Mouse (Mus musculus): ENCODE data around the gene 4931428F04Rik. TPM values are rescaled to one million over a fixed set of nuclear protein-coding genes. Genes with fewer than 3 reads are reported as not detected.
"Not testable (repeated sequence)": the region's sequence is repeated elsewhere in the genome, so short reads cannot be mapped to it uniquely, and the experiment has no call there.

4931428F04Rik gene
- total RNA-seq, 2 experiments from 2014 or later, result 31.7 to 38.2 TPM

DNA sequence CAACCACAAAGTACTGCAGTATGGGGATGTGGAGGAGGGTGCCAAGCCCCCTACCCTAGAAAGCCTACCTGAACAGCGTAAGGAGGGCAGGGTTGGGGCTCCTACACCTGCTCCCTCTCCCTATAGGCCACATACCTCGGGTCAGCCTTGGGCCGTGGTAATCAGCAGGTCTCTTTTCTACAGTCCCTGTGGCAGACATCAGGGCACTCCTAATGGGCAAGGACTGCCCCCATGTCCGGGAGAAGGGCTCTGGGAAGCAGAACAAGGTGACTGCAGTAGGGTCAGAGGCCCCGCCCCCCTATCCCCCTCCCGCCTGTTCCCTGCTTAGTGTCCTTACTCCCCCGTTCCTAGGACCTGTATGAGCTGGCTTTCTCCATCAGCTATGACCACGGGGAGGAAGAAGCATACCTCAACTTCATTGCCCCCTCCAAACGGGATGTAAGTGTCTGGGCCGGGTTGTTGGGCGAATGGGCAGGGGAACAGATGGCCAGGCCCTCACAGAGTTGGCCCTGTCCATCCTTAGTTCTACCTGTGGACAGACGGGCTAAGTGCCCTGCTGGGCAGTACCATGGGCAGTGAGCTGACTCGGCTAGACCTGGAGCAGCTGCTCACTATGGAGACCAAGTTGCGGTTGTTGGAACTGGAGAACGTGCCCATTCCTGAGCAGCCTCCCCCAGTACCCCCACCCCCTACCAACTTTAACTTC is 19.6 kb upstream of the 4931428F04Rik start:
- DNase-seq (ENCODE audit: low spot score in 2 of 2), result no peak
- intact Hi-C loops (cut with DNase I), result no loop called here

DNA sequence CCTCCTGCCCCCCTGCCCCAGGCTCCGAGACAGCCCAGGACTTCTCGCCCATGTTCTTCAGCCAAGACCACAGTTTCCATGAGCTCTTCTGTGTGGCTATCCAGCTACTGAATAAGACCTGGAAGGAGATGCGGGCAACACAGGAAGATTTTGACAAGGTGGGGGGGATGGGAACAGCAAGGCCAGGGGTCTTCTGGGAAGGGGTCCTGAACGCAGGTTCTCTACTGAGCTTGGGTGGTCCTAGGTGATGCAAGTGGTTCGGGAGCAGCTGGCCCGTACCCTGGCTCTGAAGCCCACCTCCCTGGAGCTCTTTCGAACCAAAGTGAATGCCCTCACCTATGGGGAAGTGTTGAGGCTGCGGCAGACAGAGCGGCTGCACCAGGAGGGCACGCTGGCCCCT is 18.8 kb upstream of the 4931428F04Rik start:
- DNase-seq (ENCODE audit: low spot score in 2 of 2), result no peak
- intact Hi-C loops (cut with DNase I), result no loop called here

DNA sequence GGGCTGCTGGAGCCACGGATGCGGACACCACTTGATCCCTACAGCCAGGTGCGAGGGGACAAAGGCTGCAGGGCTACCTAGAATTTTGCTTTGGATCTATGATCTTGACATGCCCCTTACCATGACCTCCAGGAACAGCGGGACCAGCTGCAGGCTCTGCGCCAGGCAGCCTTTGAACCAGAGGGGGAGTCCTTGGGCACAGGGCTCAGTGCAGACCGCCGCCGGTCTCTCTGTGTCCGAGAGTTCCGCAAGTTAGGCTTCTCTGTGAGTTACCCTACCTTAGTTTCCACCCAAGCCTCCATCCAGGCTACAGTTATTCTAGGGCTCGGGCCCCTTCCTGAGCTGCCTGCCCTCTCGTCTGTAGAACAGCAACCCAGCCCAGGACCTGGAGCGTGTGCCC is 18.0 kb upstream of the 4931428F04Rik start:
- intact Hi-C loops (cut with DNase I), result no loop called here
- DNase-seq (ENCODE audit: low spot score in 2 of 2), result no peak

DNA sequence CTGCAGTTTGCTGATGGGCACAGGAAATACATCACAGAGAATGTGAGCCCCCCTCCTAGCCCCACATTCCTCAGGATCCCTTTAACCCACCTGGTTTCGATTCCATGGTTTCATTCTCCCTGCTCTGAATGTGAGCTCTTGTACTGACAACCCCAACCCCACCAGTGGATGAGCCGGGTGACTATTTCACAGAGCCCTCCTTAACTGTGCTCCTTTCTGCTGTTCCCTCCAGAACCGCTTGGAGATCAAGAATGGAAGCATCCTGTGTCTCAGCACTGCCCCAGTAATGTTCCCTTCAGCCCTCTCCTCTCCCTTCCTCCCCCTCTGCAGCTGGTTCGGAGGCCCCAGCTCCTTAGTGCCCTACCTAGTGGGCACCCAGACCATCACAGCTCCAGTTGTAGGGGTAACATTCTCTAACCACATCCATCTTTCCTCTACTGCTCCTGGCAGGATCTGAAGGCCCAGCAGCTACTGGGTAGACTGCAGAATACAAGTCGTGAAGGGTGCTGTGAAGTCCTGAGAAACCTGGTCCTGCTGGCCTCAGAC is 16.6 kb upstream of the 4931428F04Rik start:
- DNase-seq (ENCODE audit: low spot score in 2 of 2), result peak in 1 of 2 experiments; percentile 62
- intact Hi-C loops (cut with DNase I), result no loop called here

DNA sequence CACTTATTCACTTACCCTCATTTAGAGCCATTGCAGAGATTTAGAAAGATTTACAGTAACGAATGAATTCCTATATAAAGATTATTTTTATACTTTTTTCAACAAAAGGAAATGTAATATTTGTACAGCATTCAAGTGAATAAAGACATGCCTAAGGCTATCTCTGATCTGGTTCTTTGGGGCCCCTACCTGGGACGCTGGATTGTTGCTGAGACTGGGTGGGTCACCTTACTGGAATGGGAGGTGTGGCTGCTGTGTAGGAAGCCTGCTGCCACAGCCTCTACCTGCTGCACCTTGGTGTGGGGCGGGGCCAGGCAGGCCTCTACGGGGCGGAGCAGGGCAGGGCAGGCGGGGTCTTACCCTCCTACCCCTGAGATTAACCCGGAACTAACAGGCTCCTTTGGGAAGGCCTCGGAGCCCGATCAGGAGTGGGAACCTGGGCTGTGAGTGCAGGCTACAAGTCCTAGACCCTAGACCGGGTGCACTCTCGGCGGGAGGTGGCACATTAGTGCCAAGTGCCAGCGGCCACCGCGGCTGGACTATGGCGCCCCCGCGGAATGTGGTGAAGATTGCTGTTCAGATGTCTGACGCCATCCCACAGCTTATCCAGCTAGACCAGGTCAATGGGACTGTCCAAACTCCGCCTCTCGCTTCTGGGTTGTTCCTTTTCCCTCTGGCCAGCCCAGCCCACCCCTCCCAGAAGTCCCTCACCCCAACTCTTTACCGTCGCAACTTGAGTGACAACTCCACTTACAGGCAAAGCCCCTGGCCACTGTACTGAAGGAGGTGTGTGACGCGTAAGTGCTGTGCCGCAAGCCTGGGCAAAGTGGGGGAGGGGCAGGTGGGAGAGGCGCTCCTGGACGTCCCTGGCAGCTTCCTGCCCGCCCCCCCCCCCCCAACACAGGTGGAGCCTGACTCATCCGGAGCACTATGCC is 15.8 kb upstream of the 4931428F04Rik start, which contains the start of gene Elmo3:
Gene Elmo3 (plus strand): TSS at position 391 of the 935 bp plus-strand sequence.
- intact Hi-C loops (cut with DNase I), result no loop called here
- peak; percentile 65 to 72 for DNase-seq (ENCODE audit: low spot score in 2 of 2)

DNA sequence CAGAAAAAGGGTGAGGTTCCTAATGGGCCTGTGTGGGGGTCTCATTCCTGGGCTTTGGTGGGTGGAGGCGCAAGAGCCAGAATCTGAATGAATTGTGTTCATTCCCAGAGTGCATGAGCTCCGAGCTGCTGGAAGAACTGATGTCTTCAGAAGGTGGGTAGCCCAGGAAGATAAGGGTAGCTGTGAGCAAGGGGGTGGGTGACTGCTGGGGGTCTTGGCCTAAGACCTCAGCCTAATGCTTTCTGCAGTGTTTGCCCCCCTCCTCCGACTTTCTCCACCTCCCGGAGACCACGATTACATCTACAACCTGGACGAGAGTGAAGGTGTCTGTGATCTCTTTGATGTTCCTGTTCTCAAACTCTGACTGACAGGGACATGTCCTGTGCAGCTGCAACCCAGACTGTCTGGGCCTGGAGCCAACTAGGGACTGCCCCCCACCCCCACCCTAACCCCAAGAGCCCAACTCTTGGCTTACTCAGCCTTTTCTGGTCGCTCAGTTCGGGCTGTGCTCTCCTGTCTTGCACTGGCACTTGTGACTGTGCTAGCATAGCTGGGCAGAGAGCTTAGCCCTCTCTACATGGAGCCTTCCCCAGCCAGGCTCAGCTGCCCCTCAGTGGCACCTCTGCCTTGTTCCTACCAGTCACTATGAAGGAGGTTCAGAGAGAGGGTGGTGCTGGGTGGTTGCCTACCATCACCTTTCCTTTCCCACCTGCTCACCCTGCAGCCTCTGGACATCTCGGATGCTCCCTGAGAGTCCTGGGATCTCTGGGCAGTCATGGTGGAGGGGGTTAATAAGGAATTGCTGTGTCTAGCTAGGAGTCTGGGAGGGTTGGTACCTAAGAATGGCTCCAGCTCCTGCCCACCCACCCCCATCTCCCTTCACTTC is 14.9 kb upstream of the 4931428F04Rik start:
- intact Hi-C loops (cut with DNase I), result no loop called here
- DNase-seq (ENCODE audit: low spot score in 2 of 2), result no peak

DNA sequence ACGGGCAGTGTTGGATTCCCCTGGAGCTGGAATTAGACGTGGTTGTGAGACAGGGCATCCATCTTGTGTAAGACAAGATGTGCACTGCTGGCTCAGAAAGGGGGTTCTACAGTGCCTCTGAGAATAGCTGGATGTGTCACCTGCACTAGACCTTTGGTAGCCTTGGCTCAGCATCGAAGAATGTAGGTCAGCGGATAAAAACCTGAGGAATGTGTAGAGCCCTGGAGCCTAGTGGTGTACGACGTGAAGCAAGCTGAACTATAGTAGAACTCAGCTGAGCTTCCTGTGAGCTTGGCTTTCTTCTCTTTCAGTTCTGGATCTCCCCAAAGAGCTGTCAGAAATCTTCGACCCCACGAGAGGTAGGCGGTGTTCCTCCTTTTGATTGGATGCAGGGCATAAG is 14.2 kb upstream of the 4931428F04Rik start:
- no peak for DNase-seq (ENCODE audit: low spot score in 2 of 2)
- intact Hi-C loops (cut with DNase I), result no loop called here

DNA sequence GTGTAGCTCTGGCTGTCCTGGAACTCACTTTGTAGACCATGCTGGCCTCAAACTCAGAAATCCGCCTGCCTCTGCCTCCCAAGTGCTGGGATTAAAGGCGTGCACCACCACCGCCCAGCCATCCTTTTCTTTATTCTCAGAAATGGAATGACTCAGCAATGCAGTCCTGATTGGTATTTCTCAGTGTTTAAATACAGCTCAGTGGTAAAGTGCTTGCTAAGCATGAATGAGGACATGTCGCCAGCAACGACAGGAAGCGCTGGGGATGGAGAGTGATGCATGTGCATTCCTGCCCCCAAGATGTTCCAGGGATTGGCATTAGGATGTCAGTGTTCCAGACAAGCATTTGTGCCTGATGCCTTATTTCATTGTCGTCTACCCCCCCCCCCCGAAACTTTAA is 13.7 kb upstream of the 4931428F04Rik start:
- no peak for DNase-seq (ENCODE audit: low spot score in 2 of 2)

DNA sequence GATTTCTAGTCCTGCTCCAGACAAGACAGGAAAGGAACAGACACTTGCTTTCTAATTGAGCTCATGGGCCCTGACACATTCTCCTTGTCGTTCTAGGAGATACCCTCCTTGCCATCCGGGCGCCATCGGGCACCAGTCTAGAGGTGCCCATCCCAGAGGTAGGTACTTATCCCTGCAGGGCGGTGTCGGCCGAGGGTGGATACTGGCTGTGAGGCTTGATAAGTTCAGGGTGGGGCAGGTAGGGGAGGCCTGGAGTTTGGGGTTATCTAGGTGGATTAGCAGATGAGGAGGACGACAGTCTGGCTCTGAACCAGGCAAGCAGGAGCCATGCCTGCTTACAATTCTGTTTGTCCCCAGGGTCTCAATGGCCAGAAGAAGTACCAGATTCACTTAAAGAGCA is 10.3 kb upstream of the 4931428F04Rik start:
- no peak for DNase-seq (ENCODE audit: low spot score in 2 of 2)
- intact Hi-C loops (cut with DNase I), result no loop called here

More for the DNA sequence above, 13.7 kb upstream of the 4931428F04Rik start:
- intact Hi-C loops (cut with DNase I), result no loop called here

DNA sequence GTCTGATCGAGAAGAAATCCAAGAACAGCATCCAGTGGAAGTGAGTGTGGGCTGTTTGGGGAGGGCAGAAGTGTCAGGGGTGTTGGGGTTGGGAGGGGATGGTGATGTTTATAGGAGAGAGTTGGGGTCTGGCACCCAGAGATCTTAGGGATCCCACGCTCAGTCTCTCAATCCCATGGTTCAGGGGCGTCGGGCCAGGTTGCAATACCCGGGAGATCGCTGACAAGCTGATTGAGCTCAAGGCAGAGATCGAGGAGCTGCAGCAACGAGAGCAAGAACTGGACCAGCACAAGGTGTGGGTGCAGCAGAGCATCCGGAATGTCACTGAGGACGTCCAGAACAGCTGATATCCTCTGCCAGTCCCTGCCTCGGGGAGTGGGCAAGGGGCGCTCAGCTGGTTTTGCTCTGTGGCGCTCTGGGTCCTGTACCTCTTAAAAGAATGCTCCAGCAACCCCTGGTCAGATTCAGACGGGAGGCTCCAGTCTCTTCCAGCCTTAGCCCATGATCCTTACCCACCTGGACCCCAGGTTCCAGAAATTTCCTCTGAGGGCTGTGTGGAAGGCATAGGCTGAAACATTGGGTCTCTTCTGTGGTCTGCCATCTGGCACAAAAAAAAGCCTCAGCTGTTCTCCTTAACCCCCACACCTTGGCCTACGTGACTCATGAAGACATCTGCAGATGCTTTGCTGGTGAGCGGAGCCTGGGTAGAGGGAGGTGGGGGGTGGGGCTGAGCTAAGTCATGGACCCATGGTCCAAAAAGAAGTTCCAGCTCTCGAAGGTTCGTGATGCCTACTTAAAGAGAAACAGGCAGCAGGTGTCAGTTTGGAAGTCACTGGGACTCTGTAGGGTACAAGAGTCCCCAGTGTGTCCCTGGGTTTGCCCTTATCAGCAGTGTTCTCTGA is 8.9 kb upstream of the 4931428F04Rik start:
- intact Hi-C loops (cut with DNase I), result no loop called here

DNA sequence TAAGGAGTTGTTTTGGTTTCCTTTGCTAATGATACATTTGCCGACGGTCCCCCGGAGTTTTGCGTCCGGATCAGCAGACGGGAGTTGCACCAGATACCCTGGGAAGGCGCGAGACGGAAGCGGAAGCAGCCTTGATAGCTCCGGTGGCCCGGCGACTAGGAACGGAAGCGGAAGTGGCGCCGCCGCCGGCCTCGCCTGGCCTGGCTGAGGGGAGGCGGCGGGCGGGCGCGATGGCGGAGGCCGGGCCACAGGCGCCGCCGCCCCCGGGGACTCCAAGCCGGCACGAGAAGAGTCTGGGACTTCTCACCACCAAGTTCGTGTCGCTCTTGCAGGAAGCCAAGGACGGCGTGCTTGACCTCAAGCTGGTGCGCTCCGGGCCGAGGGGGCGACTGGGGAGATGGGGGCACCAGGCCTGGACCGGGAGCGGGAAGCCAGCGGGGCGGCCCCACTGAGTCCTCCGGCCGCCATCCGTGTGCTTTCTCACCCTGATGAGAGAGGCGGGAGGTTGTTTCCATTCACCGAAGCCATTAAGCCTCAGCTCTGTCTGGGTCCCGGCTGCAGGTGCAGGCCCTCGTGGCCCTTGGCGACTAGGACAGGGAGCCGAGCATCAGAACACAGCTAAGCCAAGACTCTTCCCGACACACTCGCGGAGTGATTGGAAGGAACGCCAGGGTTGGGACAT is 8.0 kb upstream of the 4931428F04Rik start, which contains the start of gene E2f4:
Gene E2f4 (plus strand): TSS at position 153 of the 682 bp plus-strand sequence.
- peak; percentile 88 to 95 for DNase-seq (ENCODE audit: low spot score in 2 of 2)
- intact Hi-C loops (cut with DNase I), result no loop called here

More for the DNA sequence above, 8.9 kb upstream of the 4931428F04Rik start:
- DNase-seq (ENCODE audit: low spot score in 2 of 2), result no peak

DNA sequence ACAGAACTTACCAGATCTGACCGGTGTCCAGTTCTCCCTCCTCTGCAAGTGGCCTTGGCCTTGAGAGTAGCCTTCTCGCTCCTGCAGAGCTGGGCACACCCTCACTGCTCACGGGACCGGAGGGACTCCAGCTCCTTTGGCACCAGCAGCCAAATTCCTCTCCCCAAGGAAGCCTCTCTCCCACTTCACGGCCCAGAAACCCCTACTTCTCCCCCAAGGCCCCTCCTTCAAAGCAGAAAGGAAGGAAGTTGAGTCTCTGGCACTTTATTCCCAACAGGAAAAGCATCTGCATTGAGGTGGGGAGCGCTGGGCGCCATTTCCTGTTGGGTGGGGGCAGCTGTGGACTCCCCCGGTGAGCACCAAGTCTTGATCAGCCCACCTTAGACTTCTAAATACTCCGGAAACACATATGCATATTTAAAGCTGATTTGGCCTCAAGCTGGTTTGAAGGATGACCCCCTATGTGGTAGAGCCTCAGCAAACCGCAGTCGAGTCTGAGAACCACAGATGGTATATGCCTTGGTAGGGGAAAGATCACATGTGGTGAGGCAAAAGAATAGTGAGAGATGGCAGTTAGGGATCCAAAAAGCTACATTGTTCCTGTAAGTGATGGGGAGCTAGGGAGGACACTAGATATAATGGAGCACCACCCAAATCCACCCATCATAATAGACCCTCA is 6.4 kb upstream of the 4931428F04Rik start, which contains the start of gene Exoc3l:
Gene Exoc3l (minus strand): TSS at position 207 of the 679 bp plus-strand sequence.
- intact Hi-C loops (cut with DNase I), result no loop called here
- no peak for DNase-seq (ENCODE audit: low spot score in 2 of 2)

DNA sequence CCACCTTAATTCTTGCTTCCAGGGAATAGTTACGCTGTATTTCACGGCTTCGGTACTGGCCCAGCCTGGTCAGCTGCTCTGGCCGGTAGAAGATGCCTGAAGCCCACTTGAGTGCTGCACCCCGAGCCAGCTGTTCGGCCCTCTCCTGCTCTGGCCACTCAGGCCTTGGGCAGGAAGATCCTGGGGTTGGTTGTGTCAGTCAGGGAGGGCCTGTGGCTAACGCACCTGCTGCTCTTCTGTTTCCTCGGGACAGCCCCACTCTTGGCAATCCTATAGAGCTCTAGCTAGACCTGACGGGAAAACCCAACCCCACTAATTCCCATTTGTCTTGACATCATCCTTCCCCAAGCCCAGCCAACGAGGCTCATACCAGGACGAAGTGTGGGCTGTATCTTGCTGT is 5.6 kb upstream of the 4931428F04Rik start:
- intact Hi-C loops (cut with DNase I), result no loop called here
- DNase-seq (ENCODE audit: low spot score in 2 of 2), result no peak

DNA sequence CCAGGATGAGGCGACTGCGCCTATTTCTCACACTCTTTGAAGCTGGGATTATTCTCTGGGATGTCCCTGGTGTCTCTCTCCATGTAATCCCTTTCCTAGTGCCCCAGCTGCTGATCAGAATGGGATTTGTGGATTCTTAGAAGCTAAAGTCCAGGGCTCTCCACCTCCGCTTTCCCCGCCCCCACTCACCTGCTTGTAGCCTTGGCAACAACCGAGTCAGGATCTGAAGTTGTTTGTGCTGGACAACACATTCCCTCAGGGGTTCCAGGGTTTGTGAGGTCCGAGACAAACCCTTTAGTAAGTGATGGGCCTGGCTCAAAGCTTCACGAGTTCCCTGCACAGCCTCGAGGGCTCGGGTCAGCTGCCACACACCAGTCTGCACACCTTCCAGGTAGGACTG is 5.1 kb upstream of the 4931428F04Rik start:
- intact Hi-C loops (cut with DNase I), result loop anchor here (5.0 kb wide), 1 partner anchor 637 kb away; no protein-coding TSS in a partner anchor
- DNase-seq (ENCODE audit: low spot score in 2 of 2), result no peak

DNA sequence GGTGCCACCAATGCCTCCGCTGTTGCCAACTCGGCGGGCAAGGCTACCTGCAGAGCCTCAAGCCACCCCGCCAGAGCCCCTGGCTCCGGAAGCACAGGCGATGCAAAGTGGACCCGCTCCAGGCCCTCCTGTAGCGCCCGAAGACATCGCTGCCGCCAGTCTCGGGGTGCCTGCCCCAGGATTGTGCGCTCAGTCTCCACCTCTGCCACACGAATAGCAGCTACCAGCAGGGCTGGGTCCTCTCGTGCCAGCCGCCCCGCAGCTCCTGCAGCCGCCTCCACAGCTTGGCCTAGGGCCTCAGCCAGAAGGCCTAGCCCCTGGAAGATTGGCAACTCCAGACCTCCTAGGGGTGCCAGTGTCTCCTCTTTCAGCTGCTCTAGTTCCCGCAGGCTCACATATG is 3.7 kb upstream of the 4931428F04Rik start:
- intact Hi-C loops (cut with DNase I), result loop anchor here (5.0 kb wide), 1 partner anchor 636 kb away; no protein-coding TSS in a partner anchor
- DNase-seq (ENCODE audit: low spot score in 2 of 2), result no peak

DNA sequence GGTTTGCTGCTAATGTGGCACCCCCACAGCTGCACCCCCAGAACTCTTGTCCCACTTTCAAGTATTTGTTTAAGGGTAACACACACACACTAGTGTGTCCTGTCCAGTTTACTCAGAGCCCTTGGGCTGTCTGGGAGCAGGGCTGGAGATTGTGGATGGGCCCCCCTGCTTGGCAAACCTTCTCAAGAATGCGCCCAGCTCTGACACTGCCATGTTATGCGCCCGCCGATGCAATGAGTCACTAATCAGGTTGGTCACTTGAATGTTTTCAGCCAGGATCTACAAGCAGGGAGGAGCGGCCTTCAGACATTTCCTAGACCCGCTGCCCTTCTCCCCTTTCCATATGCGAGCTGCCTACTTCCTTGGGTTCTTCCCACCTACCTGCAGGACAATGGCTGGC is 2.8 kb upstream of the 4931428F04Rik start:
- DNase-seq (ENCODE audit: low spot score in 2 of 2), result no peak
- intact Hi-C loops (cut with DNase I), result loop anchor here (5.0 kb wide), 1 partner anchor 635 kb away; no protein-coding TSS in a partner anchor

DNA sequence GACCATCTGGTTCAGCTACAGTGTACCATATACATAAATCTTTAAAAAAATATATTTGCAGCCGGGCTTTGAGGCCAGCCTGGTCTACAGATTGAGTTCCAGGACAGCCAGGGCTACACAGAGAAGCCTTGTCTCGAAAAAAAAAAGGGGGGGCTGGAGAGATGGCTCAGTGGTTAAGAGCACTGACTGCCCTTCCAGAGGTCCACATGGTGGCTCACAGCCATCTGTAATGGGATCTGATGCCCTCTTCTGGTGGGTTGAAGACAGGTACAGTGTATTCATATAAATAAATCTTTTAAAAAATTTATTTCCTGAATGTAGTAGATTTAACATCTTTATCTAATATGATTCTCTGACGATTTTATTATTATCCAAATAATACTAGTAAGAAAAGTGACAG is 2.1 kb upstream of the 4931428F04Rik start:
- intact Hi-C loops (cut with DNase I), result loop anchor here (5.0 kb wide), 1 partner anchor 635 kb away; no protein-coding TSS in a partner anchor
- not testable (repeated sequence) for DNase-seq (ENCODE audit: low spot score in 2 of 2)
